Mouse (Mus musculus) cerebellum, postnatal 14 days (tissue): ENCODE measurements around the gene Ankle1.

Source experiments
- DNase-seq, 2 experiments: peaks; one replicate each; pipeline ENCODE4 v3.0.0; 2021; ENCODE audit warnings: mixed read lengths in 2 of 2

The Ankle1 gene

GRCm38 (mm10) chr8:71381971-71382961 is 23.5 kb upstream of the Ankle1 start:
- DNase-seq: peak; percentile 83 to 89

- DNase-seq: no peak
Observed at GRCm38 (mm10) chr8:71383396-71383795, 22.4 kb upstream of the Ankle1 start.

GRCm38 (mm10) chr8:71383860-71384259 is 21.9 kb upstream of the Ankle1 start:
- DNase-seq: no peak

- no peak for DNase-seq
Observed at GRCm38 (mm10) chr8:71385212-71385835, 20.5 kb upstream of the Ankle1 start.

GRCm38 (mm10) chr8:71388267-71388666 is 17.5 kb upstream of the Ankle1 start:
- DNase-seq: no peak

GRCm38 (mm10) chr8:71391696-71392095 is 14.1 kb upstream of the Ankle1 start:
- no peak for DNase-seq

GRCm38 (mm10) chr8:71392391-71392790 is 13.4 kb upstream of the Ankle1 start:
- peak in 1 of 2 experiments; percentile 1 for DNase-seq

- peak in 1 of 2 experiments; percentile 51 for DNase-seq
Observed at GRCm38 (mm10) chr8:71392871-71393270, 12.9 kb upstream of the Ankle1 start.

GRCm38 (mm10) chr8:71394481-71394880 is 11.3 kb upstream of the Ankle1 start:
- DNase-seq: peak in 1 of 2 experiments; percentile 20

- no peak for DNase-seq
Observed at GRCm38 (mm10) chr8:71395071-71395470, 10.7 kb upstream of the Ankle1 start.

GRCm38 (mm10) chr8:71395629-71396028 is 10.2 kb upstream of the Ankle1 start, which contains the start of gene Ushbp1:
Gene Ushbp1 (minus strand): TSS chr8:71395802.
- no peak for DNase-seq

- peak; percentile 94 to 95 for DNase-seq
Observed at GRCm38 (mm10) chr8:71396639-71397305, 9.0 kb upstream of the Ankle1 start, which contains the start of gene Babam1. Gene Babam1 (plus strand): TSS chr8:71396861.

GRCm38 (mm10) chr8:71397701-71398100 is 8.1 kb upstream of the Ankle1 start:
- DNase-seq: no peak

GRCm38 (mm10) chr8:71400826-71401225 is 5.0 kb upstream of the Ankle1 start:
- no peak for DNase-seq

GRCm38 (mm10) chr8:71401454-71401853 is 4.4 kb upstream of the Ankle1 start:
- DNase-seq: no peak

GRCm38 (mm10) chr8:71402446-71402964 is 3.3 kb upstream of the Ankle1 start:
- DNase-seq: no peak

- no peak for DNase-seq
Observed at GRCm38 (mm10) chr8:71403107-71403885, 2.5 kb upstream of the Ankle1 start.

- no peak for DNase-seq
Observed at GRCm38 (mm10) chr8:71404011-71404410, 1.8 kb upstream of the Ankle1 start.

GRCm38 (mm10) chr8:71404951-71405351 is 859 bp upstream of the Ankle1 start:
- DNase-seq: no peak

- DNase-seq: peak in 1 of 2 experiments; percentile 69
Observed at GRCm38 (mm10) chr8:71406099-71407015, 547 bp downstream of the Ankle1 start.

- DNase-seq: no peak
Observed at GRCm38 (mm10) chr8:71407441-71407840, 1.6 kb downstream of the Ankle1 start.
